Mouse (Mus musculus) olfactory bulb, adult 2 months (tissue): ENCODE results near the gene Ccdc142. TPM values are rescaled to one million over a fixed set of nuclear protein-coding genes. Genes with fewer than 3 reads are reported as not detected.

Experiments
- H3K27ac ChIP-seq: fragments of 200-500 bp; 2 replicates; pipeline ENCODE4 v1.5.1; 2012; ENCODE audit warnings: low read depth, low read length; ENCODE audit not compliant: insufficient read depth
- H3K4me1 ChIP-seq: fragments of 200-500 bp; 2 replicates; pipeline ENCODE4 v1.6.1; 2012; ENCODE audit warnings: low read length; ENCODE audit not compliant: control insufficient read depth, insufficient read depth
- H3K4me3 ChIP-seq: fragments of 200-500 bp; 2 replicates; pipeline ENCODE4 v1.5.1; 2012; ENCODE audit warnings: mild to moderate bottlenecking, low read depth, low read length, moderate library complexity; ENCODE audit not compliant: insufficient read depth
- CTCF ChIP-seq: fragments of 200-500 bp; IDR thresholded peaks from 2 replicates; pipeline ENCODE4 v1.5.1; 2012; ENCODE audit warnings: low read depth, mild to moderate bottlenecking, low read length, moderate library complexity; ENCODE audit not compliant: insufficient read depth
- POLR2A ChIP-seq: fragments of 200-500 bp; IDR thresholded peaks from 2 replicates; pipeline ENCODE4 v1.6.1; 2012; ENCODE audit warnings: mild to moderate bottlenecking, low read depth, low read length, moderate library complexity; ENCODE audit not compliant: insufficient read depth
- WGBS: fragments of 180-500 bp; shearing (Covaris S2); methylation state at CpG from one replicate; pipeline ENCODE4 v1.1.7; 2018; 5-methylcytosine and 5-hydroxymethylcytosine counted together
- polyA plus RNA-seq: library from polyadenylated mRNA; stranded (reverse); fragments of >200 nt; gene quantifications from 2 replicates; pipeline ENCODE4 v1.2.4, GENCODE M21; 2012; ENCODE audit warnings: low replicate concordance; ENCODE audit not compliant: missing spikeins, insufficient read depth, insufficient read length

The Ccdc142 gene
- polyA plus RNA-seq, 1 experiment = not detected

DNA sequence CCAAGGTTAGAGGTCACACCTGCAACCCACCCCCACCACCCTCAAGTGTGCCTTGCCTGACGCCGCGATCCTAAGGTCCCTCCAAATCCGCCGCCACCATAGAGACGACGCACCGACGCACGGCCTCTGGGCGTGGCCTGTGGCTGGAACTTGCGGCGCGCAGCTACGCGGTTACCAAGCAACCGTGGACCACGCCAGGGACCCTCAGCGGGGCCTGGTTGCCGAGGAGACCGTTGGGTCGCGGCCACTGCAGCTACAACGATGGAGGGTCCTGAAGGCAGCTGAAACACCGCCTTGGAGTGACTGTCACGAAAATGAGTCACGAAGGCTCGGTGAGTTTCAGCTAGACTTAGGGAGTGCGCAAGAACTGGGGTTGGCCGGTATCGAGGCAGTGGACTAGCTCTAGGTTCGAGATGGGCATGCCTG is 54.9 kb downstream of the Ccdc142 start, which contains the start of the genes Wdr54 and 1700003E16Rik:
Gene Wdr54 (minus strand): TSS at position 139 of the 426 bp plus-strand sequence.
Gene 1700003E16Rik (plus strand): TSS at position 146 of the 426 bp plus-strand sequence.
- no peak for TF ChIP-seq CTCF
- no peak; the same call in 1 of the 2 replicates for TF ChIP-seq POLR2A
- under 1% methylated on average over 32 of the region's 32 CpGs for WGBS
- H3K4me1 ChIP-seq = peaks cover 9% of the 10 kb centered on the region
- no peak within 1 kb of the TSS for H3K27ac ChIP-seq
- H3K4me3 ChIP-seq = peak within 1 kb of the TSS; percentile 50

Other genes with a start within 250 kb of the Ccdc142 start
- not detected in 2 replicates for gene Sema4f, start 161.8 kb upstream of the Ccdc142 start, polyA plus RNA-seq
- not detected in 2 replicates for gene M1ap, start 154.7 kb upstream of the Ccdc142 start, polyA plus RNA-seq
- gene Dok1, start 68.1 kb upstream of the Ccdc142 start, polyA plus RNA-seq = not detected in 2 replicates
- not detected in 2 replicates for gene Loxl3, start 67.4 kb upstream of the Ccdc142 start, polyA plus RNA-seq
- gene Aup1, start 47.1 kb upstream of the Ccdc142 start, polyA plus RNA-seq = not detected in 2 replicates
- not detected in 2 replicates for gene Htra2, start 46.3 kb upstream of the Ccdc142 start, polyA plus RNA-seq
- not detected in 2 replicates for gene Dqx1, start 43.8 kb upstream of the Ccdc142 start, polyA plus RNA-seq
- gene Tlx2, start 31.3 kb upstream of the Ccdc142 start, polyA plus RNA-seq = not detected in 2 replicates
- not detected in 2 replicates for gene Pcgf1, start 23.7 kb upstream of the Ccdc142 start, polyA plus RNA-seq
- not detected in 2 replicates for gene Lbx2, start 15.2 kb upstream of the Ccdc142 start, polyA plus RNA-seq
- gene Gm42688, start within 50 bp of the Ccdc142 start, polyA plus RNA-seq = not detected in 2 replicates
- not detected in 2 replicates for gene Mrpl53, start 7.4 kb downstream of the Ccdc142 start, polyA plus RNA-seq
- not detected in 2 replicates for gene Mogs, start 13.9 kb downstream of the Ccdc142 start, polyA plus RNA-seq
- not detected in 2 replicates for gene Wbp1, start 20.0 kb downstream of the Ccdc142 start, polyA plus RNA-seq
- not detected in 2 replicates for gene Ino80b, start 23.8 kb downstream of the Ccdc142 start, polyA plus RNA-seq
- not detected in 2 replicates for gene Rtkn, start 33.9 kb downstream of the Ccdc142 start, polyA plus RNA-seq
- not detected in 2 replicates for gene Wdr54, start 54.8 kb downstream of the Ccdc142 start, polyA plus RNA-seq
- not detected in 2 replicates for gene 1700003E16Rik, start 54.8 kb downstream of the Ccdc142 start, polyA plus RNA-seq
- 187 TPM in 1 of 2 replicates, not detected in the other for gene Dctn1, start 64.3 kb downstream of the Ccdc142 start, polyA plus RNA-seq
- not detected in 2 replicates for gene Slc4a5, start 118.2 kb downstream of the Ccdc142 start, polyA plus RNA-seq
- gene Mthfd2, start 224.3 kb downstream of the Ccdc142 start, polyA plus RNA-seq = not detected in 2 replicates
- not detected in 2 replicates for gene Mob1a, start 224.4 kb downstream of the Ccdc142 start, polyA plus RNA-seq
- gene Bola3, start 247.5 kb downstream of the Ccdc142 start, polyA plus RNA-seq = not detected in 2 replicates